Mouse (Mus musculus): Measurements from ENCODE around the gene Pkdrej.

Pkdrej gene

DNA sequence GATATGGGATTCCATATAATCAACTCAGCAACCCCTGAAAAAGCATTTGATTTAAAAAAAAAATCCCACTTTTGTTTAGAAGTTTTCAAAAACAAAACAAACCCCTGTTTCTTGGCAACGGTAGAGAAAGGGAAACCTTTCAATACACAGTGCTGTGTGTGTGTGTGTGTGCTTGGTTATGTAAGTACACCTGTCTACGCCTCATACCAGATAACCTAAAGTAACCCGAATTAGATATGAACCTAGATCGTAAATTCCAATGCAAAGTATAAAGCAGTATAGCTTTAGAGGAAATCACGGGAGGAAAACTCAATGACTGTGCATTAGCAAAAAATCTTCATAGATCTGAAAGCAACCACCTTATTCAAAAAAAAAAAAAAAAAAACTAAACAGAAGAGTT, 54.9 kb downstream of the Pkdrej start:
- DNase-seq (ENCODE audit: low read depth): no peak

- DNase-seq (ENCODE audit: low read depth): no peak
Measured at GRCm38 (mm10) chr15:85765022-85765421, 56.5 kb downstream of the Pkdrej start.

Measured in 416B (cell line).